Mouse (Mus musculus) lung, postnatal 0 days (tissue): ENCODE data around the gene Sirt6.

Source experiments
- CTCF ChIP-seq: IDR thresholded peaks from 2 replicates; pipeline ENCODE4 v1.5.1; 2016; ENCODE audit warnings: antibody characterized with exemption, mild to moderate bottlenecking
- EP300 ChIP-seq: IDR thresholded peaks from 2 replicates; pipeline ENCODE4 v1.6.1; 2016; ENCODE audit warnings: antibody characterized with exemption, mild to moderate bottlenecking, control low read depth

DNA sequence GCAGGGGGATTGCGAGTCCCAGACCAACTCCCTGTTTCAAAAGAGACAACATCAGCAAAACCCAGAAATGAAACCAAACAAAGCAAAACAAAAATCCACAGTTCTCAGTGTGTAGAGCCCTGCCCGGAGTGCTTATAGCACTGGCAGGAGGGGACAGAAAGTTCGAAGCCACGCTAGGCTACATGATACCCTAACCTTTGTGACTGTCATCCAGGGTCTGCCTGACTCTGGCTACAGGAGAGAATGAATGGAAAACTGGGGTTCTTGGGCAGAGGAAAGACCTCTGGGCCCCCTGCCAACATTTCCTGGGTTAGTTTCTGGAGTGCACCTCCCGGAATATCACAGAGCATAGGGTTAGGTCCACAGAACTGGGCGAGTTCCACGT is 231 bp upstream of the Sirt6 start:
- TF ChIP-seq CTCF (no peak), EP300 (no peak)
